Mouse (Mus musculus): ENCODE measurements around the gene Mapk1ip1l.

GRCm38 (mm10) chr14:47319362-47319761, 21.3 kb downstream of the Mapk1ip1l start:
- TF ChIP-seq CTCF (IDR thresholded peaks at IDR 0.05; ENCODE audit: low read depth, low read length) (no peak), POLR2A (IDR thresholded peaks at IDR 0.05; ENCODE audit: extremely low read depth, insufficient read depth, low read length) (no peak)
